Mouse (Mus musculus): Measurements from ENCODE around the gene Olfr860. TPM values are rescaled to one million over a fixed set of nuclear protein-coding genes. Genes with fewer than 3 reads are reported as not detected.
"Not testable (repeated sequence)": the region's sequence is repeated elsewhere in the genome, so short reads cannot be mapped to it uniquely, and the experiment has no call there.

The Olfr860 gene
- not detected for total RNA-seq (2021)

DNA sequence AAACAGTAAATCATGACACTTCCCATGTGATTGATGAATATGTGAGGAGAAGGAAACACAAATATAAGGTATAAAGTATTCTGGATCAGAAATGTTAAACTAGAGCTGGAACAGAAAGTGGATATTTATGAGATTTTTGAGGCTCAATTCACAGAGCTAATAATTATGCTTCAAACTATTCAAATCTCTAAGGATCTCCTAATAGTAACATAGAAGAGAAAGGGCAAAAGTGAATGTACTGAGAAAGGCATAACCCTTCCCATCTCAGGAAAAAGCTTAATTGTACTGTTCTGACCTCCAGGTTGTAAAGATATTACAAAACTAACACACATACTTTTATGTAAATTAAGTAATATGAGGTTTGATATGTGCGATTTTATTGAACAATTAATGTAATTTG lies at the start of gene Olfr860:
Gene Olfr860, minus strand, starts transcription at position 101 of the 400 bp plus-strand sequence.
- DNase-seq: no peak
- intact Hi-C loops (cut with DNase I): no loop called here

GRCm38 (mm10) chr9:19887904-19888303 lies 38.4 kb upstream of the Olfr860 start, which contains the start of gene Olfr862:
Gene Olfr862 (minus strand): TSS chr9:19888004.
- intact Hi-C loops (cut with DNase I): no loop called here
- DNase-seq: no peak

DNA sequence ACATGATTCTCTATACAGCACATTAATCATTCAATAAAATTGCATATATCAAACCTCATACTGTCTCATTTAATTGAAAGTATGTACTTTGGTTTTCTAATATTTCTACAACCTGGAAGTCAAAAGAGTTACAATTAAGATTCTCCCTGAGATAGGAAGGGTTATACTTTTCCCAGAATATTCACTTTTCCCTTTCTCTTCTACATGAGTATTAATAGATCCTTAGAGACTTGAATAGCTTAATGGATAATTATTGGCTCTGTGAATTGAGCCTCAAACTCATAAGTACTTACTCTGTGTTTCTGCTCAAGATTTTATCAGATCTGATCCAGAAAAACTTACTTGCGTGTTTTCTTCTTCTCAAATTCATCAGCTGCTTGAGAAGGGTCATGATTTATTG lies 44.9 kb downstream of the Olfr860 start, which contains the start of gene Olfr859:
Gene Olfr859, plus strand, starts transcription at position 301 of the 400 bp plus-strand sequence.
- DNase-seq; intact Hi-C loops (cut with DNase I): not testable (repeated sequence)

DNA sequence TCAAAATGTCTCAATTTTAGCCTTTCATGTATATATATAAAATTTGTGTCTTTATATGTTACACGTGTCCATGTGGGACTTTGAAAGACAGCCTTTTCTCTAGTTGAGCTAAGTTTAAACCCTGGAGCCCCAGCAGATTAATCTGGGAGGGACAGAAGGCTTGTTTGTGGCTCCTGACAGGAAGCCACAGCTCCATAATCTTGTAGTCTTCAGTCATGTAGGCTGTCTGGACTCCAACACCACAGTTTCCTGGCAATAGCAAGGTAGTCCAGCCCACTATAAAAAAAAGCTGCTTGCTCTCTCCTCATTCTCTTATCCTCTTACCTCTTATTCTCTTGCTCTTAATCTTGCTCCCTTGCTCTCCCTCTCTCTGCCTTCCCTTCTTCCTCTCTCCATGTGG lies 46.5 kb downstream of the Olfr860 start:
- DNase-seq: no peak
- intact Hi-C loops (cut with DNase I): no loop called here

Other genes starting within 250 kb of the Olfr860 start
- gene Zfp317, start 227.6 kb downstream of the Olfr860 start, total RNA-seq (2021): 10 to 100 TPM; 13.0 to 14.6 TPM
- gene Olfr857, start 140.3 kb downstream of the Olfr860 start, total RNA-seq (2021): not detected
- gene Olfr58, start 69.5 kb downstream of the Olfr860 start, total RNA-seq (2021): not detected
- gene Olfr859, start 44.8 kb downstream of the Olfr860 start, total RNA-seq (2021): not detected
- gene Olfr862, start 38.3 kb upstream of the Olfr860 start, total RNA-seq (2021): not detected
- not detected for gene Olfr77, start 67.1 kb upstream of the Olfr860 start, total RNA-seq (2021)
- gene Olfr866, start 178.3 kb upstream of the Olfr860 start, total RNA-seq (2021): not detected
- gene Olfr867, start 207.8 kb upstream of the Olfr860 start, total RNA-seq (2021): not detected
- not detected for gene Olfr868, start 248.9 kb upstream of the Olfr860 start, total RNA-seq (2021)